Mouse (Mus musculus) brain, embryonic 18.5 days (tissue): Measurements from ENCODE around the gene Nt5dc2.

Source experiments
- DNase-seq: peaks from one replicate; pipeline ENCODE4 v3.0.0-alpha.2; 2012; ENCODE audit warnings: low read depth, low spot score

The Nt5dc2 gene

DNA sequence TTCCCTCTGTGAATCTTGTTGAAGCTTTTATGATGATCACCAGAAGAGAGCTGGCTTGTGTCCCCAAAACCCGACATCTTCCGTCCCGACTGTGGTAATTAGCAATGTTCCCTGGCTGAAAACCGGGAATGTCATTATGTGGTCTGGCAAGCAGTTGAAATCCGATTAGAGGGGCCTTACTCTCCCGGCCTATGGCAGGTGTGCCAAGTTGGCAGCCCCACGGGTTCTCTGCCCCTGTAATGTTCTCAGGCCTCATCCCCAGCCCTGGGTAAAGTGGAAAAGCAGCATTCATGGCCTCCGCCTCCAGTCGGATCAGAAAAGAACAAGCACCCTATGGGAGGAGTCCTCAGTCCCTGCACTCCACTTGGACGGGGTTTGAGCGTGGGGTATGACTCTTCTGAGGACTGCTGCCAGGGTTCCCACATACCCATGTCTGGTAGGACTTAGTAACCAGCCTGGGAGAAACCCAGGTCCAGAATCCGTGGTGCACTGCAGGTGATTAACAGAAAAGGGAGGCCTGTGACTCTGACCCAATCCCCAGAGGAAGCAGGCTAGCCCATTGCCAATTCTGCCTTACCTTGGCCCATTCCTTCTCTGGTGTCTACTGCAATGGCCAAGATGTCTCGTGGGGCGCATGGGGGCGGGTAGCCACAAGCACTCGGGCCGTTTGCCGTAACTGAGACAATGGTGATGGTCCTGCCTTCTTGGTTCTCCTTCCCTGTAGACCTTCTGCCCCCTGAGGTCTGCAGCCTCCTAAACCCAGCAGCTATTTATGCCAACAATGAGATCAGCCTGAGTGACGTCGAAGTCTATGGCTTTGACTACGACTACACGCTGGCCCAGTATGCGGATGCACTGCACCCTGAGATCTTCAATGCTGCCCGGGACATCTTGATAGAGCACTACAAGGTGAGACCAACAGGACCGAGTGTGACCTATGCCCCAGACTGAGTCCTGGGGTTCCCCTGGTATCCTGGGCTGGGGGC, 3.5 kb downstream of the Nt5dc2 start:
- DNase-seq = no peak

GRCm38 (mm10) chr14:31135495-31136410, 4.9 kb downstream of the Nt5dc2 start:
- DNase-seq = no peak

DNA sequence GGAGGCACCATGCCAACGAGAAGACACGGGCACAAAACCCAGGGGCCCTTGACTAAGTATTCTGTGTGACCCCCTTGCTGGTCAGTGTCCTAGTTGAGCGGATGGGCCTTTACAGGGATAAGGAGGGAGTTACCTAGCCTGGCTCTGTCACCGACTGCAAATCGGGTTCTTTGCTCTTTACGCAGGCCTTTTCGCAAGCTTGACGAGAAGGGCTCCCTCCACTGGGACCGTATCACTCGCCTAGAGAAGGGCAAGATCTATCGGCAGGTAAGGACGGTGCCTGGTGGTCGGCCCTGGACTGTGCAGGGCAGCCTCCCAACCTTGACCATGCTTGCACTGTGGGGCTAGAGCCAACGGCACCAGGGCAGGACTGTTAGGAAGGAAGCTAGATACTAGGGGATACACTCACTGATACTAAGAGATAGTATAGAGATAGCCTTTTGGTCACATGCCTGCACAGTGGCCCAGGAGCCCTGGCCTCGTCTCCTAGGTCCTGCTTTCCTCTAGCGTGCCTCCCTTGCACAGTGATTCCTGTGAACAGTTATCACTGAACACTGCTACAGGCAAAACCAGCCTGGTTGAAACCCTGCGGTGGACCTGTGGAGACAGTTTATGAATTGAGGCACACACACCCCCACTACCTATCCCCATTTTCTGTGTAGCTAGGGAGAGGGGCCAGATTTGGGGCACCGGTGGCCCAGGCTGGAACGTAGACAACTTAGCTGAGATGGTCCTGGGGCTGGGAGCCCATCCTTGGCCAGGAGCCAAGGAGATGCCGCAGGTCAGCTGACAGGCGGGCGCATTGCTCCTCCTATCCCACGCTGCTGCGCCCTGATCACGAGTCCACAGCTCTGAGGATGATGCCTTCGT, 5.8 kb downstream of the Nt5dc2 start:
- no peak for DNase-seq

DNA sequence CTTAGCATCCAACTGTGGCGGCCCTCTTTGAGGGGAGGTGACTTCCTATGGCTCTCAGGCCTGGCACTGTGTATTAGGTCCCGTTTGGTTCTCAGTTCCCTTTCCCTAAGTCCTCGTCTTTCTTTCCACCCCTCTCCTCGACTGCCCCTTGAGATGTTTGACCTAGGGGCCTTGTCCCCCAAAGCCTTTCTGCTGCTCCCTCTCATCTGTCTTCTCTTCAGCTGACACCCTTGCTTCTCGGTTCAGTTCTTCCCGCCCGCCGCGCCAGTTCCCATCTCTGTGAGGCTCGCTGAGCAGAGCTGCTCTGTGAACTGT, 6.4 kb downstream of the Nt5dc2 start:
- DNase-seq = no peak

DNA sequence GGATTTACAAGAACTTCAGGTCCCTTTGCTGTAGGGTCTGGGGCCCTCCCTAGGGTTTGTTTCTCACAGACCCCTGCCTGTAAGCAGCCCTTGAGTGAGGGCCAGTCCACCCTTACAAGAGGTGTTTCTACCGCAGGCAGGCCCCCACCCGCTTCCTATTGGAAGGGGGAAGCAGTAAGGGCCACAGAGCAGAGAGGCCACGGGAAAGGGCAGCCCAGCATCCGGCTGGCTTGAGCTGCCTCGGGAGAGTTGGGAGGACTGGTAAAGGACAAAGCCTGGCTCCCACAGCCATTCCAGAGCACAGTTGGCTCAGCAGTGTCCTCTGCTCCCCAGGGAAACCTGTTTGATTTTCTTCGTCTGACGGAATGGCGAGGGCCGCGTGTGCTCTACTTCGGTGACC, 6.9 kb downstream of the Nt5dc2 start:
- DNase-seq = no peak

DNA sequence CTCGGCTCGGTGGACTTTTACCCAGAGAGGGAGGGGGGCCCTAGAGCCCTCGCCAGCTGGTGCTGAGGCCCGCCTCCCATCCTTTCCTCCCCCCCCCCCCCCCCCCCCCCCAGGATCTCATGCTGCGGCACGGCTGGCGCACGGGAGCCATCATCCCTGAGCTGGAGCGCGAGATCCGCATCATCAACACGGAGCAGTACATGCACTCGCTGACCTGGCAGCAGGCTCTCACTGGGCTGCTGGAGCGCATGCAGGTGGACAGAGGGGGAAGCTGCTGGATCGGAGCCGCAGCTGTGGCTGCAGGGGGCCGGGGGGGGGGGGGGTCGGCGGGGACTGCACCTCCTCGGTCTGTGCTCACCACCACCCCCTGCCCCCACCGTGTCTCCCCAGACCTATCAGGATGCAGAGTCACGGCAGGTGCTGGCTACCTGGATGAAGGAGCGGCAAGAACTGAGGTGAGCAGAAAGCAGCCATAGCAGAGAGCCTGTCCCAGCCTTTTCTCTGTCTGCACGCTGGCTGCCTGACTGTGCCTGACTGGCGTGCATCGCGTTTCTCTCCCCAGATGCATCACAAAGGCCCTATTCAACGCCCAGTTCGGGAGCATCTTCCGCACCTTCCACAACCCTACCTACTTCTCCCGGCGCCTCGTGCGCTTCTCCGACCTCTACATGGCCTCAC, 7.5 kb downstream of the Nt5dc2 start:
- no peak for DNase-seq

- DNase-seq = no peak
Observed at GRCm38 (mm10) chr14:31138897-31139429, 8.1 kb downstream of the Nt5dc2 start.

DNA sequence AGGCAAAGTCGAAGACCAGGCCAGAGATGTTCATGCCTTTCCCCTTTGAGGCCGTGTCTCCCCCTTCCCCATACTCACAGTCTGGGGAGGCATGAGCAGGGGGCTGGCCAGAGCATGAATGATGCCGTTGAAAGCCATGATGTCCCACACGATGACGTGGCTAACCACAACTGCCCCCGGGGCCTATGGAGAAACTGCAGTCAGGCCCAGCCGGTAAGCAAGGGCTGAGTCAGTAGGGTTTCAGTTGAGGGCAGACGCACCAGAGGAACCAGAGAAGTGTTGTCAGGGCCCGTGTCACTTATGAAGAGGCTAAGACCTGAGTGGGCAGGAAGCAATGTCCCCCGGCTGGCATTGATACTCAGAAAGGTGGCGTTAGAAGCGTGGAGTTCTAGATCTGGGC, 8.8 kb downstream of the Nt5dc2 start:
- no peak for DNase-seq

DNA sequence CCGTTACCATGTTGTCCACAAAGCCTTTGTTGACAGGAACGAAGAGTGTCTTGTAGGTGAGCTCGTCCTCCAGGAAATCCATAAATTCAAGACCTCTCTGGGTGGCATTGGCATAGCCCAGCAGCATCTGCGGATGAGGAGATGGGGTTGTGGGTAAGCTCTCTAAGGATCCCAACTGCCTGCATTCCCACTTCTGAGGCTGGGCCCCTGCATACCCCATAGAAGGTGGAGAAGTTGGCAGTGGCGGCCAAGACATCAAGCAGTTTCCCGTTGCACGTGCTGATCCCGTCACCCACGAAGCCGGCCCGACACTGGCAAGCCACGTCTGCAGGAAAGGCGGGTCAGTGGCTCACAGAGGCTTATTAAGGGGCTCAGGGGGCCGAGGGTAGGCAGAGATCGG, 9.3 kb downstream of the Nt5dc2 start:
- DNase-seq = no peak

- DNase-seq = no peak
Observed at GRCm38 (mm10) chr14:31141011-31141410, 10.2 kb downstream of the Nt5dc2 start.

DNA sequence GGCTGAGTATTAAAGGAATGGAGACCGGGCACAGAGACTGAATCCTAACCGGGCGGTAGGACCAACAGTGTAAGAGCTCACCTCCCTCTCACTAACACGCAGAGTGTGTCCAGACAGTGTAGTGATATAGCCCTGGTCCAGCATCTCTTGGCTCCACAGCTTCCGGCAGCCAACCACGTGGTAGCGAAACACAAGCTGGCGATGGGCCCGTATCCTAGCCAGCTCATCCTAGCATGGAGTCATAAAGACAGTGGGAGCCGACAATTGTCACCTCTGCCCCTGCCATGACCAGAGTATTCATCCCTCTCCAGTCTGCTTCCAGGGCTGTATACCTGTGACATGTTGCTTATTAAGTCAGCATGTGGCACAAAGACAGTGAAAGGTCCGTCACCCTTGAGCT, 14.8 kb downstream of the Nt5dc2 start:
- no peak for DNase-seq

- no peak for DNase-seq
Observed at GRCm38 (mm10) chr14:31160196-31161150, 29.6 kb downstream of the Nt5dc2 start.

GRCm38 (mm10) chr14:31161191-31161590, 30.3 kb downstream of the Nt5dc2 start:
- DNase-seq = no peak

DNA sequence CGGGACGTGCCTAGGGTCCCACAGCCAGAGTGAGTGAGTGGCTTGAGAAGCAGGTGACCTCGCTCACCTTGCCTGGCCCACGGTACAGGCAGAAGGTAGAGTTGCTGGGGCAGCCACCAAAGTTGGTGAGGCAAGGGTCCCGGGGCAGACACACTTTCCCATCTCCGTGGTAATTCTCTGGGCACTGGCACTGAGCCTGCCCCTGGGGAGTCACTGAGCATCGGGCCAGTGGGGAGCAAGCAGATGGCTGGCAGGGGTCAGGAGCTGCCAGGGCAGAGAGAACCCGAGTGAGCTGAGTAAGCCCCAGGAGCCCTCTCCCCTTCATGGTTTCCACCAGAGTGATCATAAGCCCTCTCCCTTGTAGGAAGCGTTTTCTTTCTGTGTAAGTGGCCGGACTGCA, 30.8 kb downstream of the Nt5dc2 start:
- no peak for DNase-seq

DNA sequence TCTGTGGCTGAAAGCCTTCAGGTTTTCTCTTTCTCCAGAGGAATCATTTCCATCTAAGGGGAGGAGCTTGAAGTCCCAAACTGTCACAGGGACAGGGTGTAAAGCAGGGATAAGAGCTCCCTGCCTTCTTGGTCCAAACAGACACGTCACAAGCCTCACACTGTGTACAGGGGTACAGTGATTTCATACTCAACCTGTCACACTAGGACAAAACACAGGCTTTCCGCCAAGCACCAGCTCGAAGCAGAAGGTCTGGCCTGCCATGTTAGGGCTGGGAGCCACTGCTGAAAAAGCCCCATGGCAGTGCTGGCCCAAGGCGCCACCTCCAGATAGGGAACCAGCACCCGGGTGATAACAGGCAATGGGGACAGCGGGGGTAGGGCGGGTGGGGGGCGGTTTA, 33.2 kb downstream of the Nt5dc2 start:
- no peak for DNase-seq

GRCm38 (mm10) chr14:31165010-31165409, 34.2 kb downstream of the Nt5dc2 start:
- DNase-seq = no peak

DNA sequence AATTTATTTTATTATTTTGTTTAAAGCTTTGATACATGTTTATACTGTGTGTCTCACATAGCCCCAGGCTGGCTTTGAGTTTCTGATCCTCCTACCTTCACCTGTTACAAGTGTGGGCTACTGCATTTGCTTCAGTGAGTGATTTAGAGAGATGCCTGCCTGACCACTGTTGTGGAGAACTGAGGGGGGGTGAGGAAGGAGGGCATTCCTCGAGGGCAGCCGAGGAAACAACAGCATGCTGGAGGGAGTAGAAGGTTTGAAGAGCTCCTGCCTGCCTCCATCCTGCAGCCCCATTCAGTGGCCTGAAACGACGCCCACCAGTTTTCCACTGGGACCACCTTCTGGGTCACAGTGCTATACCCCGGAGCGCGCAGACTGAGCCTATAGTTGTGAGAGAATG, 34.6 kb downstream of the Nt5dc2 start:
- DNase-seq = no peak

DNA sequence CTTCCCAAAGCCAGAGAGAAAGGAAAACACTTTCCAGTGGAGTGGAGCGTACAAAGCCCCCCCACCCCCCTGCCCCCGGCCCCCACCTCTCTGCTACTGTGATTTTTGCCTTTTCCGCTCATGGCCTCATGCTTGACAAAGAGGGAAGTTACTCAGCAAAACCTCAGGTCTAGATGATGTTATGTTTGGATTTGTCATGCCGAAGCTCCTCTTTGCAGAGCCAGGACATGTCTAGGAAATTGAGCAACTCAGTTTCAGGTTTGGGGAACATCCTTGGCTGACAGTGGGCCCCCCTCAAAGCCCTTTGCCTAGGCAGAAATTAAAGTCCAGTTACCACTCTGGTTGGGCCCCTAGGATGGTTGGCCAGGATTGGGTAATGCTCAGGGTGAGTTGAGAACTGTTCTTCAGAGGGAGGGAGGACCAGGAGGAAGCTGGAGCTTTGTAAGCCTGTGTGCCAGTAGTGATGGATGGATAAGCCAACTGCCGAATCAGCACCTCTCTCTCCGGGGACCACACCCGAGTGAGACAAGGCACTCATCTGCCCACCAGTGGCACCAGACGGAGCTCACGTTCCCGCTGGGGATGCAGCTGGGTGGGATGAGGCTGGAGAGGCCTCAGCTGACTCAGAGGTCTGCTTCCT, 35.3 kb downstream of the Nt5dc2 start:
- no peak for DNase-seq

- no peak for DNase-seq
Observed at GRCm38 (mm10) chr14:31166827-31167226, 36.0 kb downstream of the Nt5dc2 start.
